Mouse (Mus musculus): Measurements from ENCODE around the gene 5730409E04Rik. TPM values are rescaled to one million over a fixed set of nuclear protein-coding genes. Genes with fewer than 3 reads are reported as not detected.

The 5730409E04Rik gene
- 5.4 and 5.8 TPM in 2 replicates for polyA plus RNA-seq (2015; fragmentation: Nextera tagmentation; extraction: Ambion mirVana)

GRCm38 (mm10) chr4:126609606-126610181 lies at the start of gene 5730409E04Rik:
Gene 5730409E04Rik (plus strand): TSS chr4:126609818.
- Histone ChIP-seq H3K27ac (peak within 1 kb of the TSS; percentile 47; the same call in 1 of the 2 replicates), H3K4me1 (replicated peaks) (peaks cover 6% of the 10 kb centered on the region; the same call in 1 of the 2 replicates), H3K4me2 (replicated peaks) (peak within 1 kb of the TSS; percentile 77), H3K9ac (replicated peaks) (peak within 1 kb of the TSS; percentile 80), H3K4me3 (replicated peaks) (peak within 1 kb of the TSS; percentile 56), H3K9me3 (no peaks in the 10 kb centered on the region), H3K27me3 (peaks cover 88% of the 10 kb centered on the region), H3K36me3 (0 out of 2 replicates have a peak, but pooled peaks cover 3% of the 10 kb centered on the region)
- ATAC-seq = peak; percentile 93
- WGBS = 2% methylated on average over 48 of the region's 48 CpGs

- ATAC-seq = no peak
These were observed 45.8 kb upstream of the 5730409E04Rik start for GRCm38 (mm10) chr4:126563798-126564197.

DNA sequence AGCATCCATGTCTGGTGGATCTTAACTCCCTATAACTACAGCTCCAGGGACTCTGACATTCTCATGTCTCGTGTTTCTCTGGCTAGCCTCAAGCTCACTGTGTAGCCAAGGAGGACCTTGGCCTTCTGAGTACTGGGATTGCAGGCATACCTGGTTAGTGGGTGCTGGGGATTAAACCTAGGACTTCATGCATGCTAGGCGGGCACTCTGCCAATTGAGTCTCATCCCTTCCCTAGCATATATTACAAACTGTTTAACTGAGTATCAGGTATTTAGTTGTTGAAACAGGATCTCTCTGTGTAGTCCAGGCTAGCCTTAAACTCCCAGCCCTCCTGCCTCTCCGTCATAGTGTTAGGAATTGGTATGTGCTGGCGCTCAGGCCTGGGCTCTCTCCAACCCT lies 42.4 kb upstream of the 5730409E04Rik start:
- Histone ChIP-seq H3K36me3 (peaks cover 16% of the 10 kb centered on the region), H3K27ac (no peak overlapping the region), H3K9me3 (no peaks in the 10 kb centered on the region), H3K27me3 (no peaks in the 10 kb centered on the region), H3K4me2 (replicated peaks) (no peak overlapping the region), H3K9ac (replicated peaks) (no peak overlapping the region), H3K4me1 (replicated peaks) (no peaks in the 10 kb centered on the region), H3K4me3 (replicated peaks) (no peak overlapping the region)
- WGBS = 96% methylated on average over 4 of the region's 4 CpGs
- ATAC-seq = no peak

More at GRCm38 (mm10) chr4:126563798-126564197, 45.8 kb upstream of the 5730409E04Rik start:
- Histone ChIP-seq H3K4me2 (replicated peaks) (no peak overlapping the region), H3K4me1 (replicated peaks) (no peaks in the 10 kb centered on the region), H3K27ac (no peak overlapping the region), H3K36me3 (peaks cover 20% of the 10 kb centered on the region), H3K27me3 (no peaks in the 10 kb centered on the region), H3K9me3 (no peaks in the 10 kb centered on the region), H3K4me3 (replicated peaks) (no peak overlapping the region), H3K9ac (replicated peaks) (no peak overlapping the region)
- WGBS = 93% methylated on average over 6 of the region's 6 CpGs

DNA sequence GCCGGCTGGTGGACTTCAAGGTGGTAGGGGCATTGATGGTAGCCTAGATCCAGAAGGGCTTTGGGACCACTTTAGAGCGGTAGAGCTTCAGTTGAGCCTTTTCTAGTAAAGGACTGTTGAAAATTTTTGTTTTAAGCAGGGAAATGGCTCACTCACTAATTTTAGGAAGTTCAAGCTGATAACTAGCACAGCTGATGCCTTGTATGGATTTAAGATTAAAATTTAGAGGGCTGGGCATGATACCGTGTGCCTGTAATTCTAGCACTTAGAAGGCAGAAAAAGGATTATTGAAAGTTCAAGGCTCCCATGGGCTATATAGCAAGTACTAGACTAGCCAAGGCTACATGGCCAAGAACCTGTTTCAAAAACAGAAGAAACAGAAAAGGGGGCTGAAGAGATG lies 39.8 kb upstream of the 5730409E04Rik start:
- 95% methylated on average over 3 of the region's 3 CpGs for WGBS
- Histone ChIP-seq H3K4me1 (replicated peaks) (no peaks in the 10 kb centered on the region), H3K27me3 (no peaks in the 10 kb centered on the region), H3K9ac (replicated peaks) (no peak overlapping the region), H3K4me3 (replicated peaks) (no peak overlapping the region), H3K36me3 (peaks cover 41% of the 10 kb centered on the region), H3K4me2 (replicated peaks) (no peak overlapping the region), H3K9me3 (0 out of 2 replicates have a peak, but pooled peaks cover 2% of the 10 kb centered on the region), H3K27ac (no peak overlapping the region)
- no peak for ATAC-seq

GRCm38 (mm10) chr4:126576281-126576680 lies 33.3 kb upstream of the 5730409E04Rik start:
- H3K4me3 ChIP-seq (replicated peaks) = no peak overlapping the region
- H3K4me1 ChIP-seq (replicated peaks) = no peaks in the 10 kb centered on the region
- H3K9ac ChIP-seq (replicated peaks) = no peak overlapping the region
- 96% methylated on average over 5 of the region's 5 CpGs for WGBS
- H3K4me2 ChIP-seq (replicated peaks) = no peak overlapping the region
- H3K36me3 ChIP-seq = peaks cover 71% of the 10 kb centered on the region
- no peaks in the 10 kb centered on the region for H3K27me3 ChIP-seq
- 0 out of 2 replicates have a peak, but pooled peaks cover 3% of the 10 kb centered on the region for H3K9me3 ChIP-seq
- H3K27ac ChIP-seq = no peak overlapping the region
- no peak for ATAC-seq

GRCm38 (mm10) chr4:126577920-126578319 lies 31.7 kb upstream of the 5730409E04Rik start:
- WGBS = 96% methylated on average over 3 of the region's 3 CpGs
- no peak for ATAC-seq
- Histone ChIP-seq H3K4me2 (replicated peaks) (no peak overlapping the region), H3K9me3 (0 out of 2 replicates have a peak, but pooled peaks cover 3% of the 10 kb centered on the region), H3K27me3 (no peaks in the 10 kb centered on the region), H3K36me3 (peaks cover 66% of the 10 kb centered on the region), H3K27ac (no peak overlapping the region), H3K4me3 (replicated peaks) (no peak overlapping the region), H3K9ac (replicated peaks) (no peak overlapping the region), H3K4me1 (replicated peaks) (no peaks in the 10 kb centered on the region)

DNA sequence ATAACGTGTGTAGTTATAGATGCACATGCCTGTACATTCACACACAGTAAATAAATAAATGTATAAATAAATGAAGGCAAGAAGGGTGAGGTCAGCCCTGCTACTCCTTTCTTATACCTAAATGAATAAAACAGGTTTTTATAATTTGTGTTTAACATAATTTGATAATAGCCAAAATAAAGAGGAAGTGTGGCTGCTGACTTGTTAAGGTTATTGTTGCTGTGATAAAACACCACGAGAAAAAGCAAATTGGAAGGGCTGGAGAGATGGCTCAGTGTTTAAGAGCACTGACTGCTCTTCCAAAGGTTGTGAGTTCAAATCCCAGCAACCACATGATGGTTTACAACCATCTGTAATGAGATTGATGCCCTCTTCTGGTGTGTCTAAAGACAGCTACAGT lies 30.5 kb upstream of the 5730409E04Rik start:
- ATAC-seq = no peak
- Histone ChIP-seq H3K4me2 (replicated peaks) (no peak overlapping the region), H3K4me3 (replicated peaks) (no peak overlapping the region), H3K27ac (no peak overlapping the region), H3K36me3 (peaks cover 58% of the 10 kb centered on the region), H3K9ac (replicated peaks) (no peak overlapping the region), H3K4me1 (replicated peaks) (no peaks in the 10 kb centered on the region), H3K27me3 (no peaks in the 10 kb centered on the region), H3K9me3 (0 out of 2 replicates have a peak, but pooled peaks cover 3% of the 10 kb centered on the region)
- WGBS = 95% methylated on average over 2 of the region's 2 CpGs

- H3K9ac ChIP-seq (replicated peaks) = no peak overlapping the region
- no peak overlapping the region for H3K27ac ChIP-seq
- 96% methylated on average over 13 of the region's 13 CpGs for WGBS
- no peak for ATAC-seq
- no peaks in the 10 kb centered on the region for H3K27me3 ChIP-seq
- no peak overlapping the region for H3K4me3 ChIP-seq (replicated peaks)
- no peaks in the 10 kb centered on the region for H3K4me1 ChIP-seq (replicated peaks)
- H3K36me3 ChIP-seq = peaks cover 49% of the 10 kb centered on the region
- H3K9me3 ChIP-seq = no peaks in the 10 kb centered on the region
- no peak overlapping the region for H3K4me2 ChIP-seq (replicated peaks)
These were observed 23.9 kb upstream of the 5730409E04Rik start for GRCm38 (mm10) chr4:126585739-126586138.

GRCm38 (mm10) chr4:126592039-126592438 lies 17.6 kb upstream of the 5730409E04Rik start:
- Histone ChIP-seq H3K4me3 (replicated peaks) (no peak overlapping the region), H3K4me1 (replicated peaks) (no peaks in the 10 kb centered on the region), H3K4me2 (replicated peaks) (no peak overlapping the region), H3K27ac (no peak overlapping the region), H3K36me3 (peaks cover 24% of the 10 kb centered on the region), H3K9me3 (no peaks in the 10 kb centered on the region), H3K9ac (replicated peaks) (no peak overlapping the region), H3K27me3 (peaks cover 4% of the 10 kb centered on the region; the same call in 1 of the 2 replicates)
- WGBS = 90% methylated on average over 6 of the region's 6 CpGs
- no peak for ATAC-seq

GRCm38 (mm10) chr4:126599971-126600754 lies 9.5 kb upstream of the 5730409E04Rik start:
- ATAC-seq = peak; percentile 29; the same call in 1 of the 2 replicates

GRCm38 (mm10) chr4:126601597-126602444 lies 7.8 kb upstream of the 5730409E04Rik start:
- Histone ChIP-seq H3K27me3 (peaks cover 82% of the 10 kb centered on the region), H3K4me2 (replicated peaks) (peak overlapping the region; percentile 42), H3K4me1 (replicated peaks) (peaks cover 29% of the 10 kb centered on the region), H3K9ac (replicated peaks) (no peak overlapping the region), H3K36me3 (no peaks in the 10 kb centered on the region), H3K27ac (0 out of 2 replicates have a peak overlapping the region, but pooled peaks have one; percentile 17), H3K9me3 (no peaks in the 10 kb centered on the region), H3K4me3 (replicated peaks) (no peak overlapping the region)
- WGBS = 20% methylated on average over 19 of the region's 22 CpGs
- peak; percentile 93 for ATAC-seq

More at GRCm38 (mm10) chr4:126599971-126600754, 9.5 kb upstream of the 5730409E04Rik start:
- no peak overlapping the region for H3K4me2 ChIP-seq (replicated peaks)
- peaks cover 66% of the 10 kb centered on the region for H3K27me3 ChIP-seq
- peaks cover 29% of the 10 kb centered on the region for H3K4me1 ChIP-seq (replicated peaks)
- no peak overlapping the region for H3K27ac ChIP-seq
- no peaks in the 10 kb centered on the region for H3K9me3 ChIP-seq
- WGBS = 32% methylated on average over 8 of the region's 8 CpGs
- H3K36me3 ChIP-seq = no peaks in the 10 kb centered on the region
- H3K9ac ChIP-seq (replicated peaks) = no peak overlapping the region
- H3K4me3 ChIP-seq (replicated peaks) = no peak overlapping the region

All from midbrain, embryonic 13.5 days (tissue).